Comparison of ENCODE assay signal across 12 mouse cellular contexts in the genomic region with DNA sequence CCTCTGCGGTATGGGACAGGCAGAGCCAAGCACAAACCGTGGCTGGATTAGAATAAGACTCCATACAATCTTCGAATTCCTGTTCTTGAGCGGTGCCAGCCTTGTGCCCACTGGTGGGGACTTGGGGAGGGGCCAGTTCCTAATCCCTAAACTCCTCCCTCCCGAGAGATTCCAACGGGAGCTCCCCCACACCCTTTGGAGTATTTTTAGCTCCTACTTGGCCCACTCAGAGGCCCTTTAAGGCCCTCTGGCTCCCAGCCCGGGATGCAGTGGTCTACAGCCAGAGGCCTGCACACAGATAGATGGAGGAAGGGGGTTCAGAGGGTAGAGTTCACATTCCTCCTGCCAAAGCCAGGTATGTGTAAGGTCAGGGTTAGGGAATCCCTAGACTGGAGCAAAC. TPM values are rescaled to one million over a fixed set of nuclear protein-coding genes. Genes with fewer than 3 reads are reported as not detected.
A peak's percentile ranks its signal among the peaks of the same experiment; 100 is the strongest.
DNase-seq lines count a peak whose midpoint lies in the region; ATAC-seq and TF ChIP-seq lines count a peak whose summit lies in the region.
"Had no signal": no experiment of that assay in that cellular context is flagged by ENCODE, and none has a peak within 500 bp of the region (broad histone marks: within the 10 kb centered on the region; RNA-seq: fewer than 3 reads in every experiment).

No protein-coding gene starts in this region.

- TF ChIP-seq CTCF in cerebellum, adult 2 months (IDR thresholded peaks at IDR 0.05; ENCODE audit: borderline replicate concordance, insufficient read depth, low read depth, low read length), result no peak

- peaks cover 31% of the 10 kb centered on the region for H3K4me1 ChIP-seq in cerebellum, adult 2 months (ENCODE audit: control insufficient read depth, insufficient read depth, low read length)

- 22% methylated on average over 7 of the region's 7 CpGs for WGBS in cerebellum, adult 2 months

- peak; percentile 53 for DNase-seq in cerebellum, adult 9-10 months
- no peak for DNase-seq in cerebellum, adult 2 months
- peak; percentile 64 for DNase-seq in testis, postnatal 10 days (ENCODE audit: low spot score)
- no peak for DNase-seq in testis, postnatal 14 days (ENCODE audit: low spot score)
- DNase-seq in kidney, postnatal 4 days, result peak; percentile 74 to 82
- no peak for DNase-seq in urinary bladder, postnatal 25 days (ENCODE audit: low spot score)
- no peak for DNase-seq in frontal cortex, postnatal 14 days (ENCODE audit: low spot score in 2 of 2)
- DNase-seq: left cerebral cortex, postnatal 4 days; retina, postnatal 1 day had no signal

- no peaks in the 10 kb centered on the region for H3K27me3 ChIP-seq in cerebellum, adult 2 months (ENCODE audit: control insufficient read depth, insufficient read depth, low read length)

- ATAC-seq in erythroid progenitor cell, adult 5-6 weeks (replicated peaks; ENCODE audit: low FRiP score, poor library complexity, severe bottlenecking), result no peak
- ATAC-seq: midbrain, embryonic 16.5 days had no signal

- no peak overlapping the region for H3K4me3 ChIP-seq in cerebellum, adult 2 months (replicated peaks; ENCODE audit: insufficient read depth, low read depth, low read length)

- no peak for TF ChIP-seq POLR2A in cerebellum, adult 2 months (IDR thresholded peaks at IDR 0.05; ENCODE audit: borderline replicate concordance, insufficient read depth, low read length)

- no peak overlapping the region for H3K27ac ChIP-seq in cerebellum, adult 2 months (ENCODE audit: insufficient read depth, low read length)

RNA-seq across cellular contexts. Expression of gene Itga3, which starts 5.3 kb away (rescaled TPM):
- polyA plus RNA-seq in cerebellum, adult 2 months (2012; rRNA removed), result 49.4 and 55.5 TPM in 2 replicates
- total RNA-seq in erythroid progenitor cell, adult 5-6 weeks (2015; ENCODE audit: low replicate concordance), result not detected in 2 replicates
- 0.13 TPM in 1 of 2 replicates, not detected in the other for total RNA-seq in erythroid progenitor cell, adult 5-6 weeks (2017; ENCODE audit: low replicate concordance)

RNA-seq across cellular contexts. Expression of gene Pdk2, which starts 30.1 kb away (rescaled TPM):
- 219 and 247 TPM in 2 replicates for polyA plus RNA-seq in cerebellum, adult 2 months (2012; rRNA removed)
- total RNA-seq in erythroid progenitor cell, adult 5-6 weeks (2015; ENCODE audit: low replicate concordance), result 8.3 and 8.4 TPM in 2 replicates
- total RNA-seq in erythroid progenitor cell, adult 5-6 weeks (2017; ENCODE audit: low replicate concordance), result 2.3 and 3.2 TPM in 2 replicates

RNA-seq across cellular contexts. Expression of gene Dlx3, which starts 48.7 kb away (rescaled TPM):
- polyA plus RNA-seq in cerebellum, adult 2 months (2012; rRNA removed), result 0.38 TPM in 2 replicates
- not detected in 2 replicates for total RNA-seq in erythroid progenitor cell, adult 5-6 weeks (2015; ENCODE audit: low replicate concordance)
- total RNA-seq in erythroid progenitor cell, adult 5-6 weeks (2017; ENCODE audit: low replicate concordance), result not detected in 2 replicates
- total RNA-seq: left cerebral cortex, postnatal 4 days had no signal
- polyA plus RNA-seq: cortical plate, adult 2 months had no signal

Comparison
In these comparisons a context has a peak if more than half of its experiments do, and no peak if none do; other contexts are left out.
1. DNase-seq: peak in cerebellum, adult 9-10 months (single experiment), testis, postnatal 10 days (single experiment) and kidney, postnatal 4 days (2 of 2); none in cerebellum, adult 2 months (0 of 2), testis, postnatal 14 days (single experiment), urinary bladder, postnatal 25 days (single experiment) and frontal cortex, postnatal 14 days (0 of 2).